Mouse (Mus musculus) CH12.LX (cell line): ENCODE measurements around the gene Mdh1.

Experiments
- EP300 ChIP-seq: IDR thresholded peaks from 2 replicates; pipeline ENCODE4 v1.6.1; 2011; ENCODE audit warnings: low read length, improper control_type of control experiment
- NELFE ChIP-seq: IDR thresholded peaks from 2 replicates; pipeline ENCODE4 v1.6.1; 2011; ENCODE audit warnings: low read depth, low read length, improper control_type of control experiment

GRCm38 (mm10) chr11:21564681-21565405, 7.3 kb downstream of the Mdh1 start:
- no peak for TF ChIP-seq NELFE
- no peak for TF ChIP-seq EP300
